Mouse (Mus musculus) liver, adult 2 months (tissue): ENCODE measurements around the gene Obscn.
A peak's percentile ranks its signal among the peaks of the same experiment; 100 is the strongest.

Experiments
- CTCF ChIP-seq: fragments of 200-500 bp; IDR thresholded peaks from 2 replicates; pipeline ENCODE4 v1.5.1; 2011; ENCODE audit warnings: low read depth, low read length, control low read depth
- POLR2A ChIP-seq: fragments of 200-500 bp; IDR thresholded peaks from 2 replicates; pipeline ENCODE4 v1.6.1; 2011; ENCODE audit warnings: low read length, control low read depth; ENCODE audit not compliant: insufficient read depth; ENCODE audit errors: extremely low read depth

DNA sequence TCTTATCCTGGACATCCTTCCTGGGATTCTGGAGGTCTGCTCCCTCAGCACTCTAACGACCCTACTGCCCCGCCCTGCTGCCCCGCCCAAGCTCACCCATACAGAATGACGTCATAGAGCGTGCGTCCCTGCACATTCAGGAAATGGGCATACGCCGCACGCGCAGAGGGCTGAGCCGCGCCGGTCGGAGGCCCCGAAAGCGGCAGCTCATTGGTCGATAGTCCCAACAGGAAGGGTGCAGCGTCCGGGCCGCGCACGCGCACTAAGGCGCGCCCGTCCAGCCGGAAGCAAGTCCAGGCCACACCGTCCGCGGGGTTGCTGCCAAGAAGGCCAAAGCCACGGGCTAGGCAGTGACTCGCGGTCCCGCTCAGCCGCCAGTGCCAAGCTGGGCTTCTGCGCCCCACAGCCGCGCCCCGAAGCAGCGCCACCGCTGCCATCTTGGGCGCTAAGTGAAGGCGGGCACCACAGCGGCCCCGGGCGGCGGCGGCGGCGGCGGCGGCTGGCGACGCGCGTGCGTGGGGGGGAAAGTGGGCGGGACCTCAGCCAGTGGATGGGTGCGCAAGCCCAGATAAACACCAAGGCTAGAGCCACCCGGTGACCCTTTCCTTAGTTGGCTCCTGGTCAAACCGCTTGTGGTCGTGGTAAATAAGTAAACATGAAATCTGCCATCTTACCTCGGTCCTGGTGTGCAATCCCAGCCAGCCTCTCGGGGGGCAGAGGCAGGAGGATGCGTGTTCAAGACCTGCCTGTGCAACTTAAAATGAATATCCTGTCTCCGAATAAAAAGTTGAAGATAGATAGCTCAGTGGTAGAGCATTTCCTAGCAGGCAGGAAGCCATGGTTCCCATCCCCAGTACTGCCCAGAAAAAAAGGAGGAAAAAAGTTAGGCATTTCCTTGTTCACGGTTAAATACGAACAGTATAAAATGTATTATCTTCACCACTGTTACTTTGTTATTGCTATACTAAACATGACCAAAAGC lies 27.3 kb upstream of the Obscn start, which contains the start of gene Iba57:
- peak; percentile 59; the same call in 1 of the 2 replicates for TF ChIP-seq POLR2A
- peak; percentile 10; the same call in 1 of the 2 replicates for TF ChIP-seq CTCF
